Comparison of ENCODE assay signal across 25 mouse cellular contexts in the genomic region with DNA sequence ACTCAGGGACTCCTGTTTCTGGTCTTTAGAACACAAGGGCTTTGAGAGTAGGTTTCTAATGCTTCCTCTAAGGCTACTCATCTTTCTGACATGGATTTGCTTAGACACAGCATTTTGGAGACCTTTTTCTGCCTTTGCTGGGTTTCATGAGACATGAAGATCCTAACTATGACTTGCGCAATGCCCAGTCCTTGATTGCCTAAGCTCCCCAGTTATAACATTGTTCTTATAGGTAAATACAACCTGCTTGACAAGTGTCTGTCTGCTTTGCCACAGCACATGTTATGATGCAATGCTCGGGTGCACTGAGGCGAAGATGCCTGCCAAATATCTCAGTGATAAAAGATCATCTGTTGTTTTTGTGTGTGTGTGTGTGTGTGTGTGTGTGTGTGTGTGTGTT. TPM values are rescaled to one million over a fixed set of nuclear protein-coding genes. Genes with fewer than 3 reads are reported as not detected.
"Had no signal": no experiment of that assay in that cellular context is flagged by ENCODE, and none has a peak within 500 bp of the region (broad histone marks: within the 10 kb centered on the region; RNA-seq: fewer than 3 reads in every experiment).

No protein-coding gene starts in this region.

- H3K4me3 ChIP-seq: gastrocnemius, adult 2 months; heart, embryonic 10.5 days; heart, embryonic 12.5 days; hindbrain, embryonic 13.5 days; intestine, embryonic 15.5 days; layer of hippocampus, adult 2 months; left cerebral cortex, adult 2 months; limb, embryonic 13.5 days; limb, embryonic 15.5 days; liver, embryonic 12.5 days had no signal

- DNase-seq: gastrocnemius, adult 2 months; gastrocnemius, postnatal 10 days; gastrocnemius, postnatal 25 days; heart, adult 18-20 months; heart, postnatal 10 days; heart, postnatal 36 days; kidney, adult 18-20 months; kidney, adult 8-10 months; kidney, postnatal 10 days; kidney, postnatal 25 days; kidney, postnatal 4 days; left cerebral cortex, postnatal 4 days had no signal

- H3K4me2 ChIP-seq: heart, embryonic 12.5 days; hindbrain, embryonic 13.5 days; intestine, embryonic 15.5 days; limb, embryonic 13.5 days; limb, embryonic 15.5 days; liver, embryonic 12.5 days had no signal

- H3K36me3 ChIP-seq: heart, embryonic 10.5 days; heart, embryonic 12.5 days; hindbrain, embryonic 13.5 days; intestine, embryonic 15.5 days; limb, embryonic 13.5 days; limb, embryonic 15.5 days; liver, embryonic 12.5 days had no signal

- H3K27me3 ChIP-seq: heart, embryonic 12.5 days; hindbrain, embryonic 13.5 days; intestine, embryonic 15.5 days; limb, embryonic 13.5 days; limb, embryonic 15.5 days; liver, embryonic 12.5 days had no signal

RNA-seq across cellular contexts. Expression of a gene that starts 54.7 kb away (rescaled TPM):
- total RNA-seq: hematopoietic stem cell, adult 5-6 weeks; liver, adult 2 months had no signal
- polyA plus RNA-seq: inflammation-experienced regulatory T-cells, adult 6 months; liver, adult 2 months; liver, embryonic 16.5 days had no signal
